Mouse (Mus musculus) megakaryocyte, embryonic 14.5 days (primary cell): ENCODE results near the gene Stk39.

Experiments
- FLI1 ChIP-seq: IDR thresholded peaks from 2 replicates; pipeline ENCODE4 v1.6.1; 2012; ENCODE audit warnings: low read length, inconsistent platforms, mixed read lengths
- GATA1 ChIP-seq: IDR thresholded peaks from 3 replicates; pipeline ENCODE4 v1.6.1; 2012; ENCODE audit warnings: mixed read lengths, low read length, inconsistent platforms, borderline replicate concordance

GRCm38 (mm10) chr2:68244556-68244955, 227.5 kb downstream of the Stk39 start:
- TF ChIP-seq GATA1 (no peak), FLI1 (no peak)
